Mouse (Mus musculus) lung, adult 2 months (tissue): ENCODE data around the gene Slc29a1. TPM values are rescaled to one million over a fixed set of nuclear protein-coding genes. Genes with fewer than 3 reads are reported as not detected.

Experiments used
- DNase-seq: peaks from one replicate; pipeline ENCODE4 v3.0.0; 2022
- H3K4me1 ChIP-seq: fragments of 200-500 bp; 2 replicates; pipeline ENCODE4 v1.6.1; 2011; ENCODE audit warnings: low read length; ENCODE audit not compliant: control insufficient read depth, insufficient read depth
- H3K4me3 ChIP-seq: fragments of 200-500 bp; replicated peaks from 2 replicates; pipeline ENCODE3; 2011; ENCODE audit warnings: low read depth, mild to moderate bottlenecking, control low read depth, low read length; ENCODE audit errors: extremely low read depth
- CTCF ChIP-seq: fragments of 200-500 bp; IDR thresholded peaks from 2 replicates; pipeline ENCODE4 v1.5.1; 2011; ENCODE audit warnings: mild to moderate bottlenecking, low read length, control low read depth; ENCODE audit not compliant: insufficient read depth
- POLR2A ChIP-seq: fragments of 200-500 bp; IDR thresholded peaks from 2 replicates; pipeline ENCODE4 v1.6.1; 2011; ENCODE audit warnings: low read depth, mild to moderate bottlenecking, control low read depth, low read length, borderline replicate concordance; ENCODE audit errors: extremely low read depth
- WGBS: fragments of 180-500 bp; shearing (Covaris S2); methylation state at CpG from one replicate; pipeline ENCODE4 v1.1.7; 2018; 5-methylcytosine and 5-hydroxymethylcytosine counted together
- polyA plus RNA-seq: library from polyadenylated mRNA; depleted of rRNA; stranded (reverse); fragments of >200 nt; gene quantifications from 2 replicates; pipeline ENCODE4 v1.2.3, GENCODE M21; 2012; rRNA removed

Slc29a1 gene
- polyA plus RNA-seq, 1 experiment, result 185 TPM

DNA sequence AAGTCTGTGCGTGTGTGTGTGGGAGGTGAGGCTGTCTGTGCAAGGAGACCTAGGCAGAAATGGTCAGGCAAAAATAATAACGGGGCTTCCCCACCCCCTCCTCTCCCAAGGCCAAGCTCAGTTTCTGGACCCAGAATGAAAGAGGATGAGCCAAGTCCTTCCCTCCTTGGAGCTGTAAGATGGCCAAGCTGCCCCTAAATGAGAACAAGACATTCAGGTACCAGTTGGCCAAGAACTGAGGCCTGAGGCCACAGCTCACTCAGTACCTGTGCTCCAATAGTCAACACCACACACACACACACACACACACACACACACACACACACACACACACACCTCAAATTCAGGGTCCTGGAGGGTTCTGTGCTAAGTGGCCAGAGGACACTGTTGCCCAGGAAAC is 56.7 kb downstream of the Slc29a1 start:
- WGBS, result 64% methylated on average over 2 of the region's 2 CpGs
- no peak for DNase-seq
- H3K4me1 ChIP-seq, result peaks cover 3% of the 10 kb centered on the region
- no peak overlapping the region for H3K4me3 ChIP-seq
- TF ChIP-seq CTCF, result no peak
- no peak for TF ChIP-seq POLR2A

DNA sequence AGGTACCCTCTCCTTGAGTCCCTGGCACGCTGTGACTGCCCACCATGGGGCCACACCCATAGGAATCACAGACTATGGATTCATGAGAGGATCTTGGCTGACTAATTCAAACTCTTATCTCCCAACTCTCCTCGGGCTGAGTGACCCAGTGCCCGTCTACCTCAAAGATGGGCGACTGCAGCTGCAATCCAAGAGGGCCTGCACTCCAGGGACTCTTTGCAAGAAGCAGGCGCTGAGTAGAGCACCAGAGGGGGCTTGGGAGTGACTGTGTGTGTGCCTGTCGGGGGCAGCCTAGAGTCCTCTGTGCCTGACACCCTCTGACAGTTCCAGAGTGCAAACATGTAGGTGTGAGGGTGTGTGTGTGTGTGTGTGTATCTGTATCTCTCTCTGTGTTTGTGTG is 57.3 kb downstream of the Slc29a1 start:
- no peak for TF ChIP-seq POLR2A
- TF ChIP-seq CTCF, result no peak
- DNase-seq, result no peak
- Histone ChIP-seq H3K4me1 (peaks cover 3% of the 10 kb centered on the region), H3K4me3 (no peak overlapping the region)
- 23% methylated on average over 6 of the region's 6 CpGs for WGBS

DNA sequence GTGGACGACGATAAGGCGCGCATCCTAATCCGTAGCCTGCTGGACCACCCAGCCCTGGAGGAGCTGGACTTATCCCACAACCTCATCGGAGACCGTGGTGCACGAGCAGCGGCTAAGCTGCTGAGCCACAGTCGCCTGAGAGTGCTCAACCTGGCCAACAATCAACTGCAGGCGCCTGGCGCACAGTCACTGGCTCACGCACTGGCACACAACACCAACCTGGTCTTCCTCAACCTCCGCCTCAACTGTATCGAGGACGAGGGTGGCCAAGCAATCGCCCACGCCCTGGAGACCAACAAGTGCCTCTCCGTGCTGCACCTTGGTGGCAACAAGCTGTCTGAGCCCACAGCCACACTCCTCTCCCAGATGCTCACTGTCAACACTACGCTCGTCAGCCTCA is 59.7 kb downstream of the Slc29a1 start:
- WGBS, result 69% methylated on average over 21 of the region's 21 CpGs
- no peak overlapping the region for H3K4me3 ChIP-seq
- no peak for DNase-seq
- H3K4me1 ChIP-seq, result no peaks in the 10 kb centered on the region
- TF ChIP-seq CTCF, result no peak
- TF ChIP-seq POLR2A, result no peak

DNA sequence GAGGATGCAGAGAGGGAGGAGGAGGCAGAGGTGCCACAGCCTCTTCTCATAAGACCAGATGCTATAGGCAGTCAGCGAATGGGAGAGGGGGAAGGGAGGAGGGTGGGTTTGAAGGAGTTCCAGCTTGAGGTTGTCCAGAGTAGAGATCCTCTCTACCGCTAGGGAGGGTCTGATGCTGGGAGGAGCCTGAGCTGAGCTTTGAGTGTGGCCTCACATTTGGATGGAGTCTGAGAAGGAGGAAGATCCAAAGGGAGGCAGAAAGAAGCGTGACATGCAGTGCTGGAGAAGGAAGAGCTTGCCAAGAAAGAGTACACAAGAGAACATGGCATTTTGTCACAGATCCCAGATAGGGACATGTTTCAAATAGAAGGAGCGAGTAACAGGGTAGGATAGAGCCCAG is 61.0 kb downstream of the Slc29a1 start:
- Histone ChIP-seq H3K4me1 (no peaks in the 10 kb centered on the region), H3K4me3 (no peak overlapping the region)
- DNase-seq, result no peak
- TF ChIP-seq CTCF (no peak), POLR2A (no peak)
- 49% methylated on average over 4 of the region's 4 CpGs for WGBS

DNA sequence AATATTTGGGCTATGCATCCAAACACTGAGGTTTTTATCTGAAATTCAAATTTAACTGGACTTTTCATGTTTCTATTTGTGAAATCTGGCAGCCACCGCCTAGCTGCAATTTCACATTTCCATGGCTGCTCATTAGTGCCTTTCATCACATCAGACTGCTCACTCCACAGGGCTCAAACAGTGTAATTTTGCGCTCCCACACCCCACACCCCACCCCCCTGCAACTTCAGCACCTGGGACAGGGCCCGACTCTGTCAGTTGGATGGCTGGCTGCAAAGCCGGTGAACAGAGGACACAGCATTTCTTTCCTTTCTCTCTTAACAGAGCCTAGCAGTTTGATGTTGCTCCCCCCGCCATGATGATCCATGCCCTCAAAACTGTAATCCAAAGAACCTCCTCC is 63.1 kb downstream of the Slc29a1 start:
- H3K4me1 ChIP-seq, result no peaks in the 10 kb centered on the region
- no peak for DNase-seq
- TF ChIP-seq CTCF, result no peak
- no peak for TF ChIP-seq POLR2A
- 9% methylated on average over 5 of the region's 5 CpGs for WGBS
- no peak overlapping the region for H3K4me3 ChIP-seq

Other genes with a start within 250 kb of the Slc29a1 start
- 5.1 and 7.9 TPM in 2 replicates for gene Cdc5l, start 165.9 kb downstream of the Slc29a1 start, polyA plus RNA-seq
- 0.04 TPM in 1 of 2 replicates, not detected in the other for gene Spats1, start 124.2 kb downstream of the Slc29a1 start, polyA plus RNA-seq
- gene Aars2, start 92.8 kb downstream of the Slc29a1 start, polyA plus RNA-seq, result 13.3 and 14.5 TPM in 2 replicates
- gene Tcte1, start 76.2 kb downstream of the Slc29a1 start, polyA plus RNA-seq, result 10.8 and 11.0 TPM in 2 replicates
- 0.11 and 0.17 TPM in 2 replicates for gene Tmem151b, start 49.9 kb downstream of the Slc29a1 start, polyA plus RNA-seq
- gene Nfkbie, start 43.9 kb downstream of the Slc29a1 start, polyA plus RNA-seq, result 7.2 and 7.8 TPM in 2 replicates
- 89.9 and 102 TPM in 2 replicates for gene Slc35b2, start 35.7 kb downstream of the Slc29a1 start, polyA plus RNA-seq
- gene Hsp90ab1, start 26.3 kb downstream of the Slc29a1 start, polyA plus RNA-seq, result 212 and 340 TPM in 2 replicates
- gene Mymx, start 2.5 kb upstream of the Slc29a1 start, polyA plus RNA-seq, result not detected in 2 replicates
- gene Capn11, start 59.7 kb upstream of the Slc29a1 start, polyA plus RNA-seq, result not detected in 2 replicates
- 131 and 171 TPM in 2 replicates for gene Mrpl14, start 86.7 kb upstream of the Slc29a1 start, polyA plus RNA-seq
- gene Tmem63b, start 87.3 kb upstream of the Slc29a1 start, polyA plus RNA-seq, result 163 and 173 TPM in 2 replicates
- gene 1600014C23Rik, start 134.2 kb upstream of the Slc29a1 start, polyA plus RNA-seq, result not detected in 2 replicates